Mouse (Mus musculus) spleen, adult 2 months (tissue): Measurements from ENCODE around the gene Slc44a1.

Source experiments
- CTCF ChIP-seq: fragments of 200-500 bp; IDR thresholded peaks from 2 replicates; pipeline ENCODE4 v1.5.1; 2011; ENCODE audit warnings: mild to moderate bottlenecking, inconsistent platforms; ENCODE audit not compliant: insufficient read depth, insufficient read length, insufficient replicate concordance; ENCODE audit errors: extremely low read depth
- POLR2A ChIP-seq: fragments of 200-500 bp; IDR thresholded peaks from 2 replicates; pipeline ENCODE4 v1.6.1; 2011; ENCODE audit warnings: low read depth, low read length, inconsistent platforms

GRCm38 (mm10) chr4:53526446-53526845 lies 86.2 kb downstream of the Slc44a1 start:
- TF ChIP-seq CTCF (no peak), POLR2A (no peak)
